16 mouse cellular contexts compared by ENCODE assay signal in the genomic region with DNA sequence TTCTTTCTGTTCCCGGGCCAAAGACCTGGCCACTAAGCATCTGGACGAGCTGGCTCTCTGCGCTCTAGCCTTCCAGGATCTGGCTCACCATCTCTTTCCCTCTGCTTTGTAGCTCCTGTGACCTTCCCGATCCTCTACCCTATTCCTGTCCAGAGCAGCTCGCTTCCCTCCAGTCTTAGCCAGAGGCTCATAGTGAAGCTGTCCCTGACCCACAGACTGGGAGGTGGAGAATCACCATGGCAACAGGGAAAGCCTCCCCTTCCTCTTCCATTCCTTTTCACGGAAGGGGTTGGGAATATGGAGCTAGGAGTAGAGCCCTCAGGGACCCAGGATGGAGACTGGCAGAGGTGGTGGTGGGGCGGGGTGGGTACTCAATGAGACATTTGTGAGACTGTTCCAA. TPM values are rescaled to one million over a fixed set of nuclear protein-coding genes. Genes with fewer than 3 reads are reported as not detected.
DNase-seq lines count a peak whose midpoint lies in the region; ATAC-seq lines count a peak whose summit lies in the region.
"Had no signal": no experiment of that assay in that cellular context is flagged by ENCODE, and none has a peak within 500 bp of the region (broad histone marks: within the 10 kb centered on the region; RNA-seq: fewer than 3 reads in every experiment).

No protein-coding gene starts in this region.

- 38% methylated on average over 7 of the region's 7 CpGs for WGBS in neural tube, embryonic 11.5 days
- 36% methylated on average over 7 of the region's 7 CpGs for WGBS in embryonic facial prominence, embryonic 10.5 days
- 31% methylated on average over 7 of the region's 7 CpGs for WGBS in midbrain, embryonic 11.5 days

- 0 out of 2 replicates have a peak overlapping the region, but pooled peaks have one; percentile 19 for H3K9ac ChIP-seq in neural tube, embryonic 11.5 days (ENCODE audit: low read length)
- peak overlapping the region; percentile 22; the same call in 1 of the 2 replicates for H3K9ac ChIP-seq in midbrain, embryonic 11.5 days (ENCODE audit: low read length)
- H3K9ac ChIP-seq: embryonic facial prominence, embryonic 13.5 days; heart, embryonic 13.5 days; liver, embryonic 13.5 days had no signal

- no peaks in the 10 kb centered on the region for H3K27me3 ChIP-seq in neural tube, embryonic 11.5 days (ENCODE audit: control insufficient read depth, insufficient read depth, low read length)
- H3K27me3 ChIP-seq in embryonic facial prominence, embryonic 10.5 days (replicated peaks; ENCODE audit: low read depth, poor library complexity, severe bottlenecking), result peaks cover 57% of the 10 kb centered on the region
- no peaks in the 10 kb centered on the region for H3K27me3 ChIP-seq in midbrain, embryonic 11.5 days (ENCODE audit: control insufficient read depth, insufficient read depth, low read length)

- DNase-seq in neural tube, embryonic 11.5 days (ENCODE audit: low spot score), result peak; percentile 27
- DNase-seq in neural tube, embryonic 10.5 days (ENCODE audit: extremely low spot score, low spot score), result no peak
- no peak for DNase-seq in embryonic facial prominence, embryonic 10.5 days (ENCODE audit: low spot score)
- DNase-seq in midbrain, embryonic 11.5 days (ENCODE audit: low spot score, missing footprints), result no peak
- DNase-seq in urinary bladder, postnatal 25 days (ENCODE audit: low spot score), result no peak
- DNase-seq in right cerebral cortex, postnatal 10 days (ENCODE audit: low spot score in 2 of 2), result no peak
- DNase-seq: cerebellum, adult 8-10 months; gastrocnemius, postnatal 36 days; liver, embryonic 13.5 days; right cerebral cortex, postnatal 25 days; thymus, adult 2 months had no signal

- H3K9me3 ChIP-seq in neural tube, embryonic 11.5 days (ENCODE audit: control insufficient read depth, low read length), result no peaks in the 10 kb centered on the region
- H3K9me3 ChIP-seq in embryonic facial prominence, embryonic 10.5 days, result no peaks in the 10 kb centered on the region
- no peaks in the 10 kb centered on the region for H3K9me3 ChIP-seq in midbrain, embryonic 11.5 days (ENCODE audit: control insufficient read depth, low read length)
- H3K9me3 ChIP-seq: embryonic facial prominence, embryonic 13.5 days; heart, embryonic 13.5 days; liver, embryonic 13.5 days had no signal

- no peaks in the 10 kb centered on the region for H3K36me3 ChIP-seq in neural tube, embryonic 11.5 days (ENCODE audit: control insufficient read depth, insufficient read depth, low read length)
- H3K36me3 ChIP-seq in embryonic facial prominence, embryonic 10.5 days (replicated peaks), result no peaks in the 10 kb centered on the region
- H3K36me3 ChIP-seq in midbrain, embryonic 11.5 days (ENCODE audit: control insufficient read depth, insufficient read depth, low read length), result no peaks in the 10 kb centered on the region
- H3K36me3 ChIP-seq: embryonic facial prominence, embryonic 13.5 days; heart, embryonic 13.5 days; liver, embryonic 13.5 days had no signal

- H3K4me3 ChIP-seq in neural tube, embryonic 11.5 days (ENCODE audit: low read depth, low read length), result no peak overlapping the region
- H3K4me3 ChIP-seq in embryonic facial prominence, embryonic 10.5 days, result no peak overlapping the region
- H3K4me3 ChIP-seq in midbrain, embryonic 11.5 days (ENCODE audit: low read depth, low read length), result no peak overlapping the region
- H3K4me3 ChIP-seq: embryonic facial prominence, embryonic 13.5 days; heart, embryonic 13.5 days; liver, embryonic 13.5 days had no signal

- ATAC-seq in neural tube, embryonic 11.5 days (ENCODE audit: insufficient read depth, low FRiP score, low TSS enrichment), result no peak
- ATAC-seq in midbrain, embryonic 11.5 days (ENCODE audit: low FRiP score), result peak; percentile 64; the same call in 1 of the 2 replicates
- no peak for ATAC-seq in frontal cortex, adult (ENCODE audit: low TSS enrichment)
- ATAC-seq: lung, postnatal 0 days had no signal

- H3K4me1 ChIP-seq in neural tube, embryonic 11.5 days (ENCODE audit: control insufficient read depth, insufficient read depth, low read length), result peaks cover 15% of the 10 kb centered on the region
- peaks cover 27% of the 10 kb centered on the region for H3K4me1 ChIP-seq in embryonic facial prominence, embryonic 10.5 days
- H3K4me1 ChIP-seq in midbrain, embryonic 11.5 days (ENCODE audit: control insufficient read depth, insufficient read depth, low read length), result peaks cover 14% of the 10 kb centered on the region
- H3K4me1 ChIP-seq: embryonic facial prominence, embryonic 13.5 days; heart, embryonic 13.5 days; liver, embryonic 13.5 days had no signal

- no peak overlapping the region for H3K27ac ChIP-seq in neural tube, embryonic 11.5 days (ENCODE audit: low read depth, low read length)
- peak overlapping the region; percentile 52; the same call in 1 of the 2 replicates for H3K27ac ChIP-seq in embryonic facial prominence, embryonic 10.5 days (replicated peaks)
- peak overlapping the region; percentile 46 for H3K27ac ChIP-seq in midbrain, embryonic 11.5 days (ENCODE audit: low read depth, low read length)
- H3K27ac ChIP-seq: embryonic facial prominence, embryonic 13.5 days; heart, embryonic 13.5 days; kidney, postnatal 0 days; liver, embryonic 13.5 days had no signal

- H3K4me2 ChIP-seq in neural tube, embryonic 11.5 days (ENCODE audit: low read depth), result no peak overlapping the region
- H3K4me2 ChIP-seq in midbrain, embryonic 11.5 days, result 0 out of 2 replicates have a peak overlapping the region, but pooled peaks have one; percentile 24
- H3K4me2 ChIP-seq: embryonic facial prominence, embryonic 13.5 days; heart, embryonic 13.5 days; liver, embryonic 13.5 days had no signal

RNA-seq across cellular contexts. Expression of a gene that starts 38.0 kb away (rescaled TPM):
- 42.4 and 46.3 TPM in 2 replicates for polyA plus RNA-seq in neural tube, embryonic 11.5 days (2014; fragmentation: Nextera tagmentation; extraction: Ambion mirVana)
- 1.4 and 2.4 TPM in 2 replicates for polyA plus RNA-seq in embryonic facial prominence, embryonic 10.5 days (2016; fragmentation: Nextera tagmentation; extraction: Ambion mirVana)
- polyA plus RNA-seq in midbrain, embryonic 11.5 days (2014; fragmentation: Nextera tagmentation; extraction: Ambion mirVana), result 32.8 and 37.6 TPM in 2 replicates
- polyA plus RNA-seq: heart, embryonic 13.5 days had no signal

RNA-seq across cellular contexts. Expression of a gene that starts 50.0 kb away (rescaled TPM):
- polyA plus RNA-seq in neural tube, embryonic 11.5 days (2014; fragmentation: Nextera tagmentation; extraction: Ambion mirVana), result 54.4 and 55.8 TPM in 2 replicates
- polyA plus RNA-seq in embryonic facial prominence, embryonic 10.5 days (2016; fragmentation: Nextera tagmentation; extraction: Ambion mirVana), result 57.9 and 58.3 TPM in 2 replicates
- polyA plus RNA-seq in midbrain, embryonic 11.5 days (2014; fragmentation: Nextera tagmentation; extraction: Ambion mirVana), result 54.8 and 63.8 TPM in 2 replicates
